Mouse (Mus musculus): ENCODE data around the gene Chka. TPM values are rescaled to one million over a fixed set of nuclear protein-coding genes. Genes with fewer than 3 reads are reported as not detected.
A peak's percentile ranks its signal among the peaks of the same experiment; 100 is the strongest.

The Chka gene
- 15.9 and 18.9 TPM in 2 replicates for total RNA-seq (2015)
- total RNA-seq (2017), result 19.2 and 22.0 TPM in 2 replicates

DNA sequence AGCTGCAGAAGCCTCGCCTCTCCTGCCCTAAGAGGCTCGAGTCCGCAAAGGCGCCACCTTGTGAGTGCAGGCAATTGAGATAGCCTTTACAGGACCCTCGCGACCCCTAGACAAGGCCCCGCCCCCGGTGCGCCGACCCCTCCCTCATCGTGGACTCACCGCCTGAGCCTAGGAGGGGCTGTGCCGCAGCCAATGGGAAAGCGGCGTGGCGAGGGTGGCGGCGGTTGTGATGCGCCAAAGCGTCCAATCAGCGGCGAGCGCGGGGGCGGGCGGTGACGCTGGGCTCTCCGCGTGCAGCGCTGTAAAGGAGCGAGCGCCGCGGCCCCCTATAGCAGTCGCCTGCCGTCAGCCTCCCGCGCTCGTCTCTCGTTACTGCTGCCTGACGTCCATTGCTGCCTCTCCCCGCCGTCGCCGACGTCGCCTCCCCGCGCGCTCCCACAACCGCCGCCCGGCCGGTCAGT, at the start of gene Chka:
TSS of gene Chka (plus strand) at position 272 of the 461 bp plus-strand sequence.
- ATAC-seq (ENCODE audit: poor library complexity, severe bottlenecking), result peak; percentile 96

DNA sequence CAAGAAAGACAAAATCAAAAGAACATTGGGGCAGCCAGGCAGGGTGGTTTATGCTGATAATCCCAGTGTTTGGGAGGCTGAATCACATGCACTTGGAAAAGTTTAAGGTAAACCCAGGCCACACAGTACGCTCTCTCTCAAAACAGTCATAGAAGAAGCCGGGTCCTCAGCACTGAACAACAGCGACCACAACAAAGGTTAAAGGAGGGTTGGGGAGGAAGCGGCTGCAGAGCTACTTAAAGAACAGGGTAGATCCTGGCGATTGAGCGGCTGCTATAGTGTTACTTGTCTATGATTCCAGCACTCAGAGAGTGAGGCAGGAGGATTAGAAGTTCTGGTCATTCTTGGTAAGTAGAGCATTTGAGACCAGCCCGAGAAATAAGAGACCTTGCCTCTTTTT, 46.0 kb upstream of the Chka start:
- ATAC-seq (ENCODE audit: poor library complexity, severe bottlenecking), result no peak

DNA sequence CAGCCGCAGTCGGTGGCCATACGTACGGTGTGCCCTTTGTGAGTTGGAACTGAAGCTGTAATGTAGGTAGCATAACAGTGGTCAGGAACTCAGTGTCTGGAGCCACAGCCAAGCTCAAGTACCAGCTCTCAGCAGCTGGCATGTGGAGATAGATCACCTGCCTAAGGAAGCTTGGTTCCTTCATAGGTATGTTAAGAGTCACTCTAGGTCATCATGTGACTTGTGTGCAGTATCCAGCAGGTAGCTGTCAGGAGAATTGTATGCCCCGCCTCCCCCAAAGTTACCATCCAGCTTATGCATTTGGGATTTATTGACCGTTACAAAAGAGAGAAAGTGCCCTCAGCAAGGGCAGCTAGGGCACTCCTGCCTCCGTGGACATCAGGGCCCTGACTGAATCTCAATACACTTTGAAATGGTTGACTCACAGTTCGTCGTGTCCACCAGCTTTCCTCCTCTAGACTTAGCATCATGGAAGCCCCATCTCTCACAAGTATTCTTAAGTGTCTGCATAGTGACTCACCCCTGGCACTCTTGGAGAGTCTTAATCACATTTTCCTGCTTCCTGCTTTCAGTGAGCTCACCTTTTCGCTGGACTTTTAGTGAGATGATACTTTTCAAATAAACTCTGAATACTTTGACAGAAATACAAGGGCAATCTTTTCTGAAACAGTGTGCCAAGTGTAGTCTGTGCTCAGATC, 40.9 kb upstream of the Chka start:
- no peak for ATAC-seq (ENCODE audit: poor library complexity, severe bottlenecking)

DNA sequence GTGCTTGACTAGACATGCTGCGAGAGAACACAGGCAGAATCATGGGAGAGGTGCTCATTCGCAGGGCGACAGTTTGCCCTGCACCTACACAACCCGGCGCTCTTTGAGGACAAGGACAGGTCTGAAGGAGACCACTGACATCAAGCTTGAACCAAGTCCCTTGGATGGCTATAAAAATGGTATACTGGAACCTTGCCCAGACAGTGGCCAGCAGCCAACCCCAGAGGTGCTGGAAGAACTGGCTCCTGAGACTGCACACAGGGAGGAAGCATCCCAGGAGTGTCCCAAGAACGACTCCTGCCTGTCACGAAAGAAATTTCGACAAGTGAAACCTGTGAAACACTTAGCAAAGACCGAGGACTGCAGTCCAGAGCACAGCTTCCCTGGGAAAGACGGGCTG, 37.1 kb upstream of the Chka start:
- ATAC-seq (ENCODE audit: poor library complexity, severe bottlenecking), result no peak

DNA sequence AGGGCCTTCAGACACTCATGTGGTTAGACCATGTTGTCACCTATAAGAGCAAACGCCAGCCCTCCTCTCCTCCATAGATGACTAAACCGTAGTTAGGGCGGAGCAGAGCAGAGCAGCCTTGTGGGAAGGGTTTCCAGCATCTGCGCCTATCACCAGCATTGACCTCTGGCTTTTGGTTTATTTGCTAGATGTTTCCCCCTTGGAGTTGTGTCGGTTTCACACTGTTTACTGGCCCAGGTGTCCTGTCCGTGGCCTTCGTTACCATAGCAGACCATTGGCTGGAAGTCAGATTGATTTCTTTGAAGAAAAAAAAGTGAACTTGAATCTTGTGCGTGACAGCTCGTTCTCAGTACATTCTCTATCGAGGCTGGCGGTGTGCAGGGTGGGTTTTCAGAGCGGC, 35.7 kb upstream of the Chka start:
- no peak for ATAC-seq (ENCODE audit: poor library complexity, severe bottlenecking)

DNA sequence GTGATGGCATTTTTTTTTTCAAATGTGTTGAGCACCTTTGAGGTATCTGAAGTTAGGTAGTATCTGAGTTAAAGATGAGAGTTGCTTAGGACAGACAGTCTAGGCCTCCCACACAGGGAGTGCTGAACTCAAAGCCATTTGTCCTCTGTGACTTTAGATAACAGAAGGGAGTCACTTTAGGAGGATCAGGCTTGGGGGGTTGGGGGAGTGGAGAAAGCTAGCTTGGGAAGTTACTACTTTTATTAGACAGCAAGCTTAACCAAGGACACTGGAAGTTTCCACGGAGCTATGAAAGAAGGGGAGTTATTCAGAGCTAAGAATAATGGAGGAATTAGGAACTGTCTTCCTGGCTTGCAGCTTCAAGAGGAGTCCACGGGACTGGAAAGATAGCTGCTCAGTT, 32.5 kb upstream of the Chka start:
- ATAC-seq (ENCODE audit: poor library complexity, severe bottlenecking), result no peak

DNA sequence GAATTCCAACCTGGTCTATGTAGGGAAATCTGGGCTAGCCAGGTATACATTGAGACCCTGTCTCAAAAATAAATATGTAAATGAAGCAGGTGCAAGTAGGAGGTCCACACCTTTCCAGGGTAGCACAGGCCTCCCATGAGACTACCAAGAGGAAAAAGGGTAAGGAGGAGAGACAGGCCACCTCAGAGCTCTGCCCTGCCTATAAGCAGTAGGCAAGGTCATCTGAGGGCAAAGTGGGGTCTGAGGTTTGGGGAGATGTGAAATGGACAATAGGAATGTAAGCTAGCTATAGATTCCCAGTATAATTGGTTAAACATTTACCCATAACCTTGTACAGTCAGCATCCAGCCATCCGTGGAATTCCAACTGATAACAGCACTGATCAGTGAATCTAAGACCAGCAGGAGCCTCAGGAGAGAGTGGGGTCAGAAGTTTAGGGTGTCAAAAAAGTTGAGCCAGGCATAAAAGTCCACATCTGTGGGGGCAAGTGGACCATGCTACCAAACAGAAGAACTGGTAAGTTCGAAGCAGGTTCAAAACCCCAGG, 31.6 kb upstream of the Chka start:
- ATAC-seq (ENCODE audit: poor library complexity, severe bottlenecking), result no peak

DNA sequence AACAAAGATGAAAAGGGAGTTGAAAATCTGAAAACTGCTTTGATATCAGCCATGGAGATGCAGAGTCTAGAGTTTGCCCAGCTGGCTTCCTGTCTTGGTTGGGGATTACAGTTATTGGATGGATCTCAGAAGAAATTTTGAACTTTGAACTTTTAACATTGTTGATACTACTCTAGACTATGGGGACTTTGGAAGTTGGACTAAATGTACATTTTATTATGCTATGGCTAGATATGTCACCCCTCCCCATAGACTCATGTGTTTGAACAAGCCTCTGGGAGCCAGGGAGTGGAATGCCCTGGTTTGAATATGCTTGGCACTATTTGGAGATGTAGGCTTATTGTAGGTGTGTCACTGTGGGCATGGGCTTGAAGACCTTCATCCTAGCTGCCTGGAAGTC, 26.5 kb upstream of the Chka start:
- ATAC-seq (ENCODE audit: poor library complexity, severe bottlenecking), result no peak

DNA sequence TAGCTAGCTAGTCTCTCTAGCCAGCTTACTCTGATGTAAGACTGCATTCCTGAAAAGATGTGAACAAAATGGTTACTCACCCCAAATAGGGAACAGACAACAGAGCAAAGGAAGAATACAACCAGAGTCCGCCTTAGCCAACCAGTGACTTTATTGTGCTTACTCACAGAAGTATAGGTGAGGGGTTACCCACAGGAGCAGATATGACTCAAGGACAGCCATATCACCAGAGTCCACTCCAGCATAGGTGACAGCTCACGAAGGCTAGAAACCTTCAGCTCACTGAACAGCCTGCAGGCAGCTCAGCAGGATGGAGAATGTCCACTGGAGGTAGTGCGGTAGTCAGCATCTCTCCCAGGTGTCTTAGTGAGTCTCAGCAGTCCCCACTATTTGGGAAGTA, 21.7 kb upstream of the Chka start:
- no peak for ATAC-seq (ENCODE audit: poor library complexity, severe bottlenecking)

DNA sequence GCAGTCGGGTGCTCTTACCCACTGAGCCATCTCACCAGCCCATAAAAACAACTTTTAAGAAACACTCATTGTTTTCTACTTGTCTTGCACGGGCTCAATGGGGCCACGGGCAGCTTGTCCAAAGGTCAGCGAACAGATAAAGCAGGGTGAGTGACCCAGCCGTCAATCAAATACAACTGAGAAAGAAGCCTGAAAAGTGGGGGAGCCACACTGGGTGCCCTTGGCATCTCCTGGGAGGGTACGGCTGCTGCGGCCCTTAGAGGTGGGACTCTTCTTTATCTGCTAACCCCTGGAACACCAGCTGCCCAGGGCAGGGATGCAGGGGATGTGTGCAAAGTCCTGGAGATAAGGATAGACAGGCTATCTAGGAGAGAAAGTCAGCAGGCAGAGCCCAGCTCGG, 19.9 kb upstream of the Chka start:
- ATAC-seq (ENCODE audit: poor library complexity, severe bottlenecking), result no peak

DNA sequence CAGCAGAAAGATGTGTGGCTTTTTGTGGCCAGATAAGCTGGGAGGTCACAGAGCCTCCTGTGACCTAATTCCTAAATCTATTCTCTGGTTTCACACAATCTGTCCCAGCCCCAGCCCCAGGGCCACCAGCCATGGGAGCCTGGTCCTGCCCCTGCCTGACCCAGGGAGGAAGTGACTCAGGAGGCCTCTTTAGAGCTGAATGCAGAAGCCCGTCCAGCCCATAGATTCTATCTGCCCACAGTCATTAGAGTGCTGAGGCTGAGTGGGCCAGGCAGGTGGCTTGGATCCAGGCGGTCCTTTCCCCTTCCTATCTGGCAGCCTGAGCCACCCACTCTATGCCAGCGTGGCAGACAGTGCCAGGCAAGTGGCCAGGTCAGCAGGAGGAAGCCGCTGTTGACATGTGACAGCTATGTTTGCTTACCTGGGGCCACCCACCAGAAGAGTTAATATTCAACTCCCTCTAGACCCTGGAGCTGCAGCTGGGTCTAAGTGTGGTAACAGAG, 18.7 kb upstream of the Chka start:
- ATAC-seq (ENCODE audit: poor library complexity, severe bottlenecking), result peak; percentile 98

DNA sequence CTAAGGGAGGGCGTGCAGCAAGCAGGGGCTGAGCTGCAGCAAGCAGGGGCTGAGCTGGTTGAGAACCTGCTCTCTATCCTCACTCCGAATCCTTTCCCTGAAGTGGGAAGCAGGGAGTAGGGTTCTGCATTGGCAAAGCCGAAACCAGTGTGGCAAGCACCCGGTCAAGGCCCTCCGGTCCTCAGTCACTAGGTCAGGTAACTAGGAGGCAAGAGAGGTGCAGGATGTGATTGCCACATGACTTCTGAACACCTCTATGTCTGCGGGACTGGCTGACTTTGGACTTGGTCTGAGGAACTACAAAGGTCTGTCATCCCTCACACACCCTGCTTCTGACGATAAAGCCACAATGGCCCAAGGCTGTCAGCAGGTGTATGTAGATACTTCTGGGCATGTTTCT, 17.3 kb upstream of the Chka start:
- no peak for ATAC-seq (ENCODE audit: poor library complexity, severe bottlenecking)

DNA sequence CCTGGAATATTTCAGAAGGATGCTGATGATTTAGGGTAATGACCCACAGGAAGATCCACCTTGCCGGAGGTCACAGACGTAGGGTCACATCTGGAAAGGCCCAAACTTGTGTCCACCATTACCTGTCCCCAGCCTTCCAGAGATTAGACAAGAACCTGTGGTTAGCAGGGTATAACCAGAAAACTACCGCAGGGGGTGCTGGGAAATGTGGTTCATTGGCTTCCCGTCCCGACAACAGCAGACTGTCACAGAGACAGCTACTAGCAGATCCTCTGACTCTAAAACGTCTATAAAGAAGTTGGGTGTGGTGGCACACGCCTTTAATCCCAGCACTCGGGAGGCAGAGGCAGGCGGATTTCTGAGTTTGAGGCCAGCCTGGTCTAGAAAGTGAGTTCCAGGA, 14.8 kb upstream of the Chka start:
- ATAC-seq (ENCODE audit: poor library complexity, severe bottlenecking), result no peak

DNA sequence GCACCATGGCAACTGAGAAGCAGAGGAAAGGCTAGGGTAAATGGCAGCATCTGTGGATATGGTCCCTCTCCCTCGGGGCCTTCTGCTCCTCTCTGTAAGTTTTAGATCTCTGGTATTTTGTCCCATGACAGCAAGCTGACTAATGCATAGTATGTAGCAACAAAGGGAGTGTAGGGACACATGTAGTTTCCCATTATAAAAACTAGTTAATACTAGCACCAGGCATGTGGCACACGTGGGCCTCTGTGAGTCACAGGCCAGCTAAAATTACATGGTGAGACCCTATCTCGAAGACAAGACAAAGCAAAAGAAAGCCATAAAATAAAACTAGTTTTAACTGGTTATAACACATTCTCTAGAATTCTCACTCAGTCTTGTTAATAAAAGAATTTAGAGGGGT, 12.6 kb upstream of the Chka start:
- no peak for ATAC-seq (ENCODE audit: poor library complexity, severe bottlenecking)

DNA sequence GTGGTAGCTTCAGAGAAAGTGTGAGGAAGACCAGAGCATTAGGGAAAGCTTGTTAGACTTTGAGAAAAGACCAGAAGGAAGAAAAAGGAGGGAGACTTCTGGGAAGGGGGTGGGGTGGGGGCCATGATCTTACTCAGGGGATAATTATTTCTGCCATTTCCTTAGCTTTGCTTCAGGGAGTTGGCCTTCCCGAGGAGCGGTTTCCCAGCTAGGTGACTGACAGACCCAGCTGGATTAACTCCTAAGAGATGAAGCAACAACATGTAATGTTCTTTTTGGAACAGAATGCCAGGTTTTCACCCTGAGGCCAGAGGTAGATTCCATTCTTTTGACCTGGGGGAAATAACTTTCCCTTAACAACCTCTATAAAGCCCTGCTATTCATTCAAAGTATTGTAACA, 11.9 kb upstream of the Chka start:
- no peak for ATAC-seq (ENCODE audit: poor library complexity, severe bottlenecking)

DNA sequence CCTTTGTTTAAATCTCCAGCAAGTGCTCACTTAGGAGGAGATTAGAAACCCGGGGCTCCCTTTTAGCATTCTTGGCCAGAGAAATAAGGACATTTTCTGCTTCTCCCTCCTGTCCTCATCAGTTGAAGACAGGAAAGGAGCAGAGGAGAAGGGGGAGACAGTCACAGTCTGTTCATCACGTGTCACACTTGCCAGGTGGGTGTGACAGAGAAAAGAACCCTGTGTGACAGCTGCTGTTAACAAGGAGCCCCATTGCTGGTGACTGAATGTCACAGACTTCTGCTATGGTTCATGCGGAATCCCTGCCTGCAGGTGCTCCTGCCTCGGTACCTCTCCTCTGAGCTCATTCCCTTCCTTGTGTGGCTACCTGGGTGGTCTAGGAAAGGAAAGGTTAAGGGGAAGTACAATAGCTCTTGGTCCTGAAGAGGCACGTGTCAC, 11.3 kb upstream of the Chka start:
- no peak for ATAC-seq (ENCODE audit: poor library complexity, severe bottlenecking)

DNA sequence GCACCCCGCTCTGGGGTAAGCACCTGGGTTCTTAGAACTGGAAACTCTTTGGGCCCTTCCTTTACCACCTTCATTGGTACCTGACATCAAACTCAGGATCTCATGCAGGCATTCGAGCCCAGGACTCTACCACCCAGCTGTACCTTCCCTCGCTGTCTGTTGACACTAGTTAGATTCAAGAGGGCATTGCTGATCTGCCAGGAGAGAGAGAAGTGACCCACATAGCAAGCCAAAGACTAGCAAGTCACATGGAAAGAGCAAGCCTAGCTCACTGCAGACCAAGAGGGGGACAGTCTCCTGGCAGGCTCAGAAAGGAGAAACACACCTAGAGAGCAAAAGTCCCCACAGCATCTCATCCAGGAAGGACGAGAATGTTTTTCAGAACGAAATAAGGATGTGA, 10.9 kb upstream of the Chka start:
- ATAC-seq (ENCODE audit: poor library complexity, severe bottlenecking), result no peak

DNA sequence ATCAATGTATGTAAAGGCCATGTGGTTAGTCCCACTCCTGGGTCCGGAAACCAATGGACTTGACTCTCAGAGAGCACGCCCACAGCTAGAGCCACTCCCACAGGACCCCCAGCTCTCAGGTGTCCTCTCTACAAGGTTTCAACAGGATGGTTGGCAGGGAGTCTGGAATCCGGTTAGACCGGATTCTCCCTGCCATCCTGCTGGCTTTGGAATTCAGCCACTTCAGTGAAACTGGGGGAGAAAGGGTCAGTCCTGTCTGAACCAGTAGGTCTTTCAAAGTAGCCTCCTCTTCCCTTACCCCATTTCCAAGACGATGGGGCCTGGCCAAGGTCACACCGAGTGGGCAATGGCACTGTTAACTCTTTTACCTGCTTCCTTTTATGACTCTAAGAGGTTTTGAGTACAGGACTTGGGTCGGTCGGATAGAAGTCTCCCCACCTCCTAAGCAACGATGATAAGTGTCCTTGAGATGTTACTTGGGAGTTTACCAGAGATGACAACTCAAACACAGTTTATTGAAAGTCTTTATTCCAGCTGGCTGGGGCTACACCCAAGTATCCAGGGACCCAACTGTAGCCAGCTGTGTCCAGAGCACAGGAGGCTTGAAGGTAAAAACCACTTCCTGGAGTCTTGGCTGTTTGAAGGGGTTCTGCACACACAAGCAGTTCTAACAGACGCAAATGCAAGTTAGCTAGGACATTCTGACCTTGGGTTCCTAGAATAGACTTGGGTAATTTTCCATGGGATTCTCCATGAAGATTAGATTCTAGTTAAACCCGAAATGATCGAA, 9.0 kb upstream of the Chka start:
- no peak for ATAC-seq (ENCODE audit: poor library complexity, severe bottlenecking)

DNA sequence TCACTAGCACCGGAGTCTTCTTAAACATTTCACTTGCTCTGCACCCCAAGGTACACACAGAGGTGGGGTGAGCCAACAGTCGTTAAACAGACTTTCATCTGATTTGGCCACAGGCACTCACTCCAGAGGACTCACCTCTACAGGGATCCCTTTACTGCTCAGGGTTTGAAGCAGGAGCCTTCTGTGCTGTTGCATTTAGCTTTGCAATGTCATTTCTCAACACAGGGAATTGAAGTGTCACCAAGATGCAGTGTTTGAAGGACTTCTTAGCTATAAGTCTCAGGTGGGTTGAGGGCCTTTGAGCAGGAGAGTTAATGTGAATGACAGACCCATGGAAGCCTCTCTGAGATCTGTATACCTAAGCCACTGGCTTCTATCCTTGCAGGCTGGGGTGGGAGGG, 7.9 kb upstream of the Chka start:
- ATAC-seq (ENCODE audit: poor library complexity, severe bottlenecking), result no peak

DNA sequence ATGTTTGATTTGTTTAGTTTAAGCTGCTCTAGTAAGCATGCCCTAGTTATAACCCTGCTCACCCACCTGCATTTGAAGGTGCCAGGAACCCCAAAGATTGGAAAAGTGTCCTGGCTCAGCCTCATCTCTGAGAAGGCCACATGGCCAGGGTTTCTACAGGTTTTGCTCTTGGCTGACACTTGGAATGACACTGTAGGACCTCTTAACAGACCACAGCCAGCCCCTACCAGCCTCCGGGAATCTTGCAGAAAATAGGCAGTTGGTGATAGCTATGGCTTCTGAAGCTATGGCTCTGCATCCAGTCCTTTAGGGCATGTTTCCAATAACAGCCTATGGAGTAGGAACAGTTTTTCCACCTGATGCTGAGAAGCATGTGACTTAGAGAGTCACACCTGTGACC, 6.7 kb upstream of the Chka start:
- ATAC-seq (ENCODE audit: poor library complexity, severe bottlenecking), result no peak

DNA sequence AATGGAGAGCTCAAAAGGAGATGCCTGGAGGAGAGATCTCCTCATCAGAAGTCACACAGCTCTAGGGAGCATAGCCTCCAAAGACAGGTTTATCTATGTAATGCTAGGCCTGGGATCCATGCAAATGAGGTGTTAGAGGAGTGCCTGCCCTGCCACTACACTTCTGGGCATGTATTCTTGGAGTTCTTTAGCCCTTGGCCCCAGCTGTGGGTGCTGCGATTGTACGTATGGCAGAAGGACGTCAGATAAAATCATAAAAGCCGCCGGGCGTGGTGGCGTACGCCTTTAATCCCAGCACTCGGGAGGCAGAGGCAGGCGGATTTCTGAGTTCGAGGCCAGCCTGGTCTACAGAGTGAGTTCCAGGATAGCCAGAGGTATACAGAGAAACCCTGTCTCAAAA, 6.2 kb upstream of the Chka start:
- no peak for ATAC-seq (ENCODE audit: poor library complexity, severe bottlenecking)

Data from megakaryocyte, adult 5-6 weeks (primary cell).